Mouse (Mus musculus) c-Kit-negative CD71-positive TER-119-positive erythroid progenitor cells, embryonic 14.5 days (primary cell): ENCODE data around the gene Ank2.
"Not testable (repeated sequence)": the region's sequence is repeated elsewhere in the genome, so short reads cannot be mapped to it uniquely, and the experiment has no call there.

Experiments used
- DNase-seq: peaks from one replicate; pipeline ENCODE4 v3.0.0-alpha.2; 2013; ENCODE audit warnings: low read depth, low spot score

Ank2 gene

GRCm38 (mm10) chr3:127361384-127361783, 137.8 kb downstream of the Ank2 start:
- DNase-seq = no peak

DNA sequence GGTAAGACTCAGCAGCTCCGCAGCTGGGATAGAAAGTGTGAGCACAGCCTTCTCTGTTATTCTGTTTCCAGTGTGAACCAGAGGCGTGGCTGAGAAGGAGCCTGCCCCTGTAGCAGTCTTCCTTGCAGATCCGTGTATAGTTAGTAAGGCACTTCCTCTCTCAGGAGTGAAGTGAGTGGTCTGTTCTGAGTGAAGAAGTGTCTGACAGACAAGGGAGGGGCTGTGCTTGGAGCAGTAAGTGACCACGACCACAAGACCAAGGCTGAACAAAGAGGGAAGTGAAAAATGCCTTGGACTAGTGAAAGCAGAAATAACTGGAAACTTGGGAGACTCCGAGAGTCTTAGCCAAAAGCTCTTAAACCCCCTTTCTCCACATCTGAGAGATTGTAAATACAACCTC, 143.9 kb downstream of the Ank2 start:
- no peak for DNase-seq

DNA sequence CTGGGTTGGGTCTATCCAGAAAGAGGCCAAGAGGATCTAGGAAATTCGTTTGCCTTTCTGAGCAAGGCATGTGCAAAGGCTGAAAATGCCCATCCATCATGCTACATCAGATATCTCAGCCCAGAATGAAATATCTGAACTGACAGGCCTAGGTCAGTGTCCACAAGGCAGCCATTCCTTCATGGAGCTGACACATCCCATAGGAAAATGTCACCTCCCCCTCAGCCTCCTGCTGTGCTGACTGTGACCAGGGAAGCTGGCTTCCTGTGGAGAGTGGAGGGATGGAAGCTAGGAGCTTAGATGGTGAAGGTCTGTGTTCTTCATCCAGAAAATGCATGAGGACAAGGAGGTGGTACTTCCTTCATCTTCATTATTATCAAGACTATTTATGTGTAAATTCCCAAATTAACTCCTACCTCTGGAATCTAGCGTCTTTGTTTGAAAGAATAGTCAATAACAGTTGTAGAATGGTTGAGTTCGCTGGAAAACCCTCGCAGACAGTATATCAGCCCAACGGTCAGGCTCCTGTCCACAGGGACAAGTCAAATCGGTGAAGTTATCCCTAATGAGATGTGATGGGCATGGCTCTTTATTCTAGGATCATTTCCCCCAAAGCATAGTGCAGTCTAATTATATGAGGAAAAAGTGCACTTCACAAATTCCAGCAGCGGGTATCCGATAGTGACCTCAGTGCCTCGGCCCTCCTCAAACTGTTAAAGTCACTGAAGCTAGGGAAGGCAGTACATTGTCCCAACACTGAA, 148.4 kb downstream of the Ank2 start:
- no peak for DNase-seq

DNA sequence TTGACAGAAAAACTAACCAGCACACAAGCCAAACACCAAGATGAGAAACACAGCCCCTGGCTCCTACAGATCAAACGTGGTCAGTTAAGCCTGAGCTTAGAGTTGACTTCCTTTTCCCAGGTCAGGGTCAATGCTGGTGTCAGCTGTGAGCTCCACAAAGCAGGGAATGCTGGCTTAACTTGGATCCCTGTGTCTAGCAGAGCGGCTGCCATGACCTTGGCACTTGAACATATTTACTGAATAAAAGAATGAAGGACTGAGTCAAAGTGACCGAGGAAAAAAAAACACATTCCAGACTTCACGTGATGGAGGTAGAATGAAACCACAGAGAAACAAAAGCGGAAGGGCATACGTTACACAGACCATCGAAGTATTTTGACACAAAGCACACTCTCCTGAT, 150.2 kb downstream of the Ank2 start:
- DNase-seq = no peak

GRCm38 (mm10) chr3:127345860-127346459, 153.2 kb downstream of the Ank2 start:
- DNase-seq = no peak

- no peak for DNase-seq
Measured at GRCm38 (mm10) chr3:127341300-127341699, 157.8 kb downstream of the Ank2 start.

GRCm38 (mm10) chr3:127334876-127335275, 164.3 kb downstream of the Ank2 start:
- DNase-seq = no peak

- no peak for DNase-seq
Measured at GRCm38 (mm10) chr3:127331562-127331961, 167.6 kb downstream of the Ank2 start.

GRCm38 (mm10) chr3:127326355-127326754, 172.8 kb downstream of the Ank2 start:
- DNase-seq = no peak

DNA sequence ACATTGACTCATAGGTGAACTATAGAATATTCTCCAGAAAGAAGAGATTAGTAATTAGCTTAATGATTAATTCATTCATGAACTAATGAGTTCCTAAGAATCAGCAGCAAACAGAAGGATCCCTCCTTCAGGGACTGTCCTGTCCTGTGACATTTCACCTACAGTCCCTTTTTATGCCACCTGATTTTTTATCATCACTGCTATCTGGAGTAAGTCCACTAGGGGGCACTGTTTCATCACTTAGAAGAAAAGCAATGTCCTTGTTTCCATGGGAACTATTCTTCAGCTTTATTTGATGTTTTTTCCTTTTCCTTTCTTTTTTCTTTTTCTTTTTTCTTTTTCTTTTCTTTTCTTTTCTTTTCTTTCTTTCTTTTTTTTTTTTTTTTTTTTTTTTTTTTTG, 176.3 kb downstream of the Ank2 start:
- DNase-seq = peak; percentile 35

GRCm38 (mm10) chr3:127321645-127322044, 177.5 kb downstream of the Ank2 start:
- no peak for DNase-seq

- not testable (repeated sequence) for DNase-seq
Measured at GRCm38 (mm10) chr3:127321031-127321430, 178.1 kb downstream of the Ank2 start.

GRCm38 (mm10) chr3:127320311-127320710, 178.8 kb downstream of the Ank2 start:
- no peak for DNase-seq

- DNase-seq = no peak
Measured at GRCm38 (mm10) chr3:127317641-127318040, 181.5 kb downstream of the Ank2 start.

DNA sequence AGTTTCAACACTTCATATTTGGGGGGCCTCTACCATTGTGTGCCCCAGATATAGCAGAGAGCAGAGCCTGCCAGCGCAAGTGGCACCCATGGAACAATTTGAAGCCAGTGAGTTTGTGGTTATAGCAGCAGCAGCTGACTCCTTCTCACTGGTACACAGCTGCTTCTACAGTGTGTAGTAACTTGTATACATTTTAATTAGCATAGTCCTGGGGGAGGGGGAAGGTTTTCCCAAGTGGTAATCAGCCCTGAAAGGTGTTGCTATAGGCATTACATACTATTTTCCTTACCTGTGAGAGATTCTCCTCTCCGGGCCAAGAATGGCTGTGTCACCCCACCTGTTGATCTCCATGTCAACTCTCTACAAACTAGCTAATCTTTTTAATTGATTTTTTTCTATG, 182.4 kb downstream of the Ank2 start:
- DNase-seq = no peak

GRCm38 (mm10) chr3:127311521-127311920, 187.6 kb downstream of the Ank2 start:
- no peak for DNase-seq

DNA sequence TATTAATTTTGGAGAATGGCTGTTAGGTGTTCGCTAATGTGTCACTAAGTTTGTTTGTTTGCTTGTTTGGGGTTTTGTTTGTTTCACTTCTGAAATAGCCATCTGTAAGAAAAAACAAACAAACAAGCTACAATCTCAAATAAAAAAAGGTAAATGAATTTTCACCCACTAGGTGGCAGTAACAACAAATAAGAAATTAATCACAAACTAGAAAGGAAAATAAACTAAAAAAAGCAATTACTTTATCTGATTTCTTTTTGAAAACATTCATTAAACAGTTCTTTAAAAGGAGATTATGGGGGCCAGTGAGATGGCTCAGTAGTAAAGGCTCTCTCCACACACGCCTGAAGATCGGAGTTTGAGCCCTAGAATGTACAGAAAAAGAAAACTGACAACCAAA, 189.1 kb downstream of the Ank2 start:
- DNase-seq = no peak

- DNase-seq = no peak
Measured at GRCm38 (mm10) chr3:127303957-127304553, 195.1 kb downstream of the Ank2 start.

DNA sequence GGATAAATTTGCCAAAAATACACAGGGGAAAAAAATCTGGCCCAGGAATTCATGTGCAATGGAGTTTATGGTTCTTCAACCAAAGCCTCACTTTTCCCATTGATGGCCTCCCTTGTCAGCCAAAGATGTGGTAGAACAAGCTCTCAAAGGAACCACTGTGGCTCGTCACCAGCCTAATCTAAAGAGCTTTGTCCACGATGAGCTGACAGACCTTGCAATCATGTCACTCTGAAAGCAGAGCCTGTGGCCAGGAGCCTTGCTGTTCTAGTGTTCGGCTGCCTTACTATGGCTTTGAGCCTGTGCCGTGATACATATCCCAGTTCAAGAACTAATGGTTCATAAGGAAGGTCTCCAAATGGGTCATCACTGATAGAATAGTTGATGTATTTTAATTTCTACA, 196.1 kb downstream of the Ank2 start:
- DNase-seq = no peak

GRCm38 (mm10) chr3:127300790-127301189, 198.4 kb downstream of the Ank2 start:
- DNase-seq = no peak

DNA sequence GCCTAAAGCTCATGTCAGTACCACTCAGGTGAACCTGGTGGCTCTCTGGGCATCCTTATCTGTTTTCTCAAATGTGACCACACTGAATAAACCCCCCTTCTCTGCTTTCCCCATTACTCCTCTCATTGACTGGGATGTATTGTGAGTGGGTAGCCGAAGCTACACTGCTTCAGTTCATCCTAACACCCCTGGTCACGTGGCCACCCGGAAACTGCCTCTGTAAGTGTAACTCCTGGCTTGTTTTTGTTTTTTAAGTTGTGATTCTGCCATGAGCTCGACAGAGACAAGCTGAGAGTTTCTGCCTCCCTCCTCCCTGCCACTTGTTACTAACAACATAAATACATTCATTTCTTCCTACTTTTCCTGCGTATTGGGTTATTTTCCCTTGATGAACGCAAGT, 203.2 kb downstream of the Ank2 start:
- no peak for DNase-seq

GRCm38 (mm10) chr3:127294610-127295349, 204.4 kb downstream of the Ank2 start:
- no peak for DNase-seq
